Mouse (Mus musculus) CH12.LX (cell line): ENCODE measurements around the gene Pafah1b3. TPM values are rescaled to one million over a fixed set of nuclear protein-coding genes. Genes with fewer than 3 reads are reported as not detected.

Source experiments
- DNase-seq: peaks from one replicate; pipeline ENCODE4 v3.0.0-alpha.2; 2013; ENCODE audit errors: extremely low read depth
- H3K27ac ChIP-seq: 2 replicates; pipeline ENCODE4 v1.5.1; 2012; ENCODE audit warnings: low read depth, mild to moderate bottlenecking, control low read depth, moderate library complexity; ENCODE audit not compliant: insufficient read depth
- H3K27me3 ChIP-seq: replicated peaks from 2 replicates; pipeline ENCODE3; 2012; ENCODE audit warnings: inconsistent platforms
- H3K36me3 ChIP-seq, 2 experiments: replicated peaks in 1 of 2; 2 replicates each; pipeline versions ENCODE3 to v1.6.1; 2012; ENCODE audit warnings: inconsistent platforms in 1 of 2, low read length in 1 of 2, mild to moderate bottlenecking in 1 of 2, mixed read lengths in 1 of 2, moderate library complexity in 1 of 2; ENCODE audit not compliant: control insufficient read depth in 1 of 2, insufficient read depth in 1 of 2
- H3K4me1 ChIP-seq, 2 experiments: 2 replicates each; pipeline ENCODE4 v1.6.1; 2012; ENCODE audit warnings: inconsistent platforms in 1 of 2, moderate library complexity in 1 of 2; ENCODE audit not compliant: insufficient read depth in 2 of 2, control insufficient read depth in 1 of 2
- H3K4me2 ChIP-seq: 2 replicates; pipeline ENCODE4 v1.6.1; 2012; ENCODE audit warnings: low read depth, mild to moderate bottlenecking, control low read depth; ENCODE audit not compliant: poor library complexity, insufficient read depth, severe bottlenecking
- H3K4me3 ChIP-seq, 3 experiments: fragments of 150-350 bp in 1 of 3; sonication (generic) in 1 of 3; replicated peaks in 1 of 3; 2 replicates each; pipeline versions ENCODE3 to v1.5.1; 2011 to 2012; ENCODE audit warnings: low read depth in 2 of 3, low read length in 2 of 3, mild to moderate bottlenecking in 2 of 3, moderate library complexity in 2 of 3, control low read depth in 1 of 3, improper control_type of control experiment in 1 of 3, inconsistent platforms in 1 of 3, mixed read lengths in 1 of 3; ENCODE audit not compliant: poor library complexity in 1 of 3
- H3K79me2 ChIP-seq: replicated peaks from 2 replicates; pipeline ENCODE4 v1.6.1; 2012; ENCODE audit warnings: mild to moderate bottlenecking, moderate library complexity; ENCODE audit not compliant: control insufficient read depth, poor library complexity, insufficient read depth, severe bottlenecking; ENCODE audit errors: extremely low read depth
- H3K9ac ChIP-seq: 2 replicates; pipeline ENCODE4 v1.6.1; 2012; ENCODE audit warnings: low read depth, mild to moderate bottlenecking, control low read depth, moderate library complexity; ENCODE audit not compliant: insufficient read depth
- H3K9me3 ChIP-seq: replicated peaks from 2 replicates; pipeline ENCODE3; 2012; ENCODE audit warnings: low read length, inconsistent platforms, mixed read lengths
- BHLHE40 ChIP-seq: IDR thresholded peaks from 2 replicates; pipeline ENCODE4 v1.6.1; 2011; ENCODE audit warnings: mild to moderate bottlenecking, low read depth, low read length, improper control_type of control experiment
- E2F4 ChIP-seq: IDR thresholded peaks from 2 replicates; pipeline ENCODE4 v1.6.1; 2011; ENCODE audit warnings: low read depth, low read length, improper control_type of control experiment; ENCODE audit not compliant: insufficient replicate concordance
- ELF1 ChIP-seq: IDR thresholded peaks from 2 replicates; pipeline ENCODE4 v1.6.1; 2014; ENCODE audit warnings: low read depth, mild to moderate bottlenecking, inconsistent platforms, low read length, improper control_type of control experiment
- ETS1 ChIP-seq: conservative IDR thresholded peaks from 2 replicates; pipeline ENCODE4 v1.6.1; 2012; ENCODE audit warnings: low read depth, mild to moderate bottlenecking, inconsistent platforms, low read length, improper control_type of control experiment, moderate library complexity
- GABPA ChIP-seq: IDR thresholded peaks from 2 replicates; pipeline ENCODE4 v1.6.1; 2012; ENCODE audit warnings: low read depth, low read length, improper control_type of control experiment, inconsistent platforms; ENCODE audit not compliant: insufficient replicate concordance
- HCFC1 ChIP-seq: IDR thresholded peaks from 2 replicates; pipeline ENCODE4 v1.6.1; 2012; ENCODE audit warnings: low read depth, mild to moderate bottlenecking, inconsistent platforms, low read length, improper control_type of control experiment
- KAT2A ChIP-seq: IDR thresholded peaks from 2 replicates; pipeline ENCODE4 v1.6.1; 2012; ENCODE audit warnings: low read length, improper control_type of control experiment, inconsistent platforms; ENCODE audit not compliant: insufficient replicate concordance
- MAX ChIP-seq: IDR thresholded peaks from 2 replicates; pipeline ENCODE4 v1.6.1; 2011; ENCODE audit warnings: low read length, improper control_type of control experiment
- MAZ ChIP-seq: IDR thresholded peaks from 2 replicates; pipeline ENCODE4 v1.6.1; 2012; ENCODE audit warnings: low read depth, mild to moderate bottlenecking, inconsistent platforms, low read length, improper control_type of control experiment, moderate library complexity
- MYC ChIP-seq: IDR thresholded peaks from 2 replicates; pipeline ENCODE4 v1.6.1; 2011; ENCODE audit warnings: low read depth, mild to moderate bottlenecking, improper control_type of control experiment, low read length
- NELFE ChIP-seq: IDR thresholded peaks from 2 replicates; pipeline ENCODE4 v1.6.1; 2011; ENCODE audit warnings: low read depth, low read length, improper control_type of control experiment
- NRF1 ChIP-seq: IDR thresholded peaks from 2 replicates; pipeline ENCODE4 v1.6.1; 2014; ENCODE audit warnings: low read depth, mild to moderate bottlenecking, inconsistent platforms, low read length, improper control_type of control experiment, moderate library complexity
- RAD21 ChIP-seq: IDR thresholded peaks from 2 replicates; pipeline ENCODE4 v1.6.1; 2011; ENCODE audit warnings: low read depth, mild to moderate bottlenecking, low read length, improper control_type of control experiment, moderate library complexity
- RCOR1 ChIP-seq: conservative IDR thresholded peaks from 2 replicates; pipeline ENCODE4 v1.6.1; 2012; ENCODE audit warnings: low read depth, mild to moderate bottlenecking, inconsistent platforms, low read length, improper control_type of control experiment
- ZC3H11A ChIP-seq: IDR thresholded peaks from 2 replicates; pipeline ENCODE4 v1.6.1; 2012; ENCODE audit warnings: low read depth, mild to moderate bottlenecking, inconsistent platforms, low read length, improper control_type of control experiment
- ZKSCAN1 ChIP-seq: IDR thresholded peaks from 2 replicates; pipeline ENCODE4 v1.6.1; 2012; ENCODE audit warnings: low read depth, inconsistent platforms, low read length, improper control_type of control experiment, borderline replicate concordance
- ZNF384 ChIP-seq: IDR thresholded peaks from 2 replicates; pipeline ENCODE4 v1.6.1; 2012; ENCODE audit warnings: low read depth, low read length, improper control_type of control experiment, inconsistent platforms
- dilution Hi-C: fragments of 300-500 bp; cut with MboI; formaldehyde crosslinking; loops from 2 replicates; pipeline ENCODE4 v1.14.3; 2020; ENCODE audit warnings: low sequenced_read_pairs; ENCODE audit not compliant: extremely low pct_unique_long_range_greater_than_20kb, extremely low pct_ligation_motif_present
- in situ Hi-C: fragments of 300-500 bp; cut with MboI; formaldehyde crosslinking; loops from 3 replicates; pipeline ENCODE4 v1.14.3; 2019; ENCODE audit warnings: low sequenced_read_pairs, low pct_ligation_motif_present, low pct_unique_long_range_greater_than_20kb, mixed read lengths
- polyA plus RNA-seq: library from polyadenylated mRNA; unstranded; fragments of >175 nt; gene quantifications from 2 replicates; pipeline ENCODE4 v1.2.1, GENCODE M21; 2012; ENCODE audit warnings: low read depth; ENCODE audit not compliant: insufficient read length
- total RNA-seq, 2 experiments: library from RNA; depleted of rRNA; stranded (reverse); fragments of 300-350 nt in 1 of 2; fragments of >200 nt in 1 of 2; gene quantifications; 2 replicates each; pipeline ENCODE4 v1.2.3; 2012 to 2014

Gene Pafah1b3
- total and polyA plus RNA-seq, 3 experiments: 5.9 to 50.2 (median 17.6) TPM

DNA sequence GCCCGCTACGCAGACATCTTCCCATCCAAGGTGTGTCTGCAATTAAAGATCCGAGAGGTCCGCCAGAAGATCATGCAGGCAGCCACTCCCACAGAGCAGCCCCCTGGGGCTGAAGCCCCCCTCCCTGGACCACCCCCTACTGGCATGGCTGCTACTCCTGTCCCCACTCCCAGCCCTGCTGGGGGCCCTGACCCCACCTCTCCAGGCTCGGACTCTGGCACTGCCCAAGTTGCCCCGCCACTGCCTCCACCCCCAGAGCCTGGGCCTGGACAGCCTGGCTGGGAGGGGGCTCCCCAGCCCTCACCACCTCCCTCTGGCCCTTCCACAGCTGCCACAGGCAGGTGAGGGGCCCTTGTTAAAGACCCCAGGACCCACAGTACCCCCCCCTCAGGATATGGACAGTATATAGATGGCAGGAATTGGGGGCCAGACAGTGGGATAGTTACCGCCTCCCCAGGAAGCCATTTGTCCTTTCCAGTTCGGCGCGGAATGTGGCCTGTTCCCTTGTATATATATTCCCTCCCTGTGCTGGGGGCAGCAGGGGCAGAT, 4.5 kb downstream of the Pafah1b3 start:
- Histone ChIP-seq H3K4me2 (no peak overlapping the region), H3K4me3 (no peak overlapping the region), H3K4me1 (peaks cover 14 to 46% of the 10 kb centered on the region in 2 experiments), H3K36me3 (peaks cover 61 to 63% of the 10 kb centered on the region in 2 experiments)
- no peak for TF ChIP-seq ELF1
- TF ChIP-seq E2F4: no peak
- no peak for TF ChIP-seq ETS1
- TF ChIP-seq ZC3H11A: no peak
- no peak for TF ChIP-seq GABPA
- TF ChIP-seq RAD21: no peak
- TF ChIP-seq HCFC1: no peak
- TF ChIP-seq MYC: no peak
- TF ChIP-seq ZKSCAN1: no peak
- no peak for TF ChIP-seq BHLHE40
- TF ChIP-seq ZNF384: no peak
- no peak for TF ChIP-seq RCOR1
- TF ChIP-seq MAZ: no peak
- TF ChIP-seq NELFE: no peak
- no peak for TF ChIP-seq KAT2A
- no peak for TF ChIP-seq MAX
- TF ChIP-seq NRF1: no peak
- TF ChIP-seq, all 38 proteins: peak for 0
- DNase-seq: no peak
- in situ Hi-C loops: no loop called here
- no peak overlapping the region for H3K9ac ChIP-seq
- dilution Hi-C loops: no loop called here
- no peaks in the 10 kb centered on the region for H3K27me3 ChIP-seq
- H3K9me3 ChIP-seq: peaks cover 11% of the 10 kb centered on the region
- H3K79me2 ChIP-seq: no peaks in the 10 kb centered on the region
- H3K27ac ChIP-seq: no peak overlapping the region

DNA sequence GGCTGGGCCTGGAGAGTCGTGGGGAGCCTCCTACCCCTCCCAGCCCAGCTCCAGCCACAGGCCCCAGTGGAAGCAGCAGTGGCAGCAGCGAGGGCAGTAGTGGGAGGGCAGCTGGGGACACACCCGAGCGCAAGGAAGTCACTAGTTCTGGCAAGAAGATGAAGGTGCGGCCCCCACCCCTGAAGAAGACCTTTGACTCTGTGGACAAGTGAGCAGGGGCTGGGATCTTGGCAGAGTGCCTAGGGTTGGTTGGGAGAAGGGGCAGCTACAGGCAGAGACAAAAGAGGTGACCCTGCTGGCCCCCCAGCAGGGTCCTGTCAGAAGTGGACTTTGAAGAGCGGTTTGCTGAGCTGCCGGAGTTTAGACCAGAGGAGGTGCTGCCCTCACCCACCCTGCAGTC, 5.7 kb downstream of the Pafah1b3 start:
- DNase-seq: no peak
- in situ Hi-C loops: no loop called here
- no peaks in the 10 kb centered on the region for H3K79me2 ChIP-seq
- dilution Hi-C loops: no loop called here
- H3K27me3 ChIP-seq: no peaks in the 10 kb centered on the region
- peaks cover 73 to 75% of the 10 kb centered on the region in 2 experiments for H3K36me3 ChIP-seq
- no peak overlapping the region for H3K4me3 ChIP-seq
- no peak overlapping the region for H3K27ac ChIP-seq
- no peak overlapping the region for H3K4me2 ChIP-seq
- no peak for TF ChIP-seq E2F4
- TF ChIP-seq, all 38 proteins: peak for 0
- no peak overlapping the region for H3K9ac ChIP-seq
- peaks cover 11% of the 10 kb centered on the region for H3K9me3 ChIP-seq
- H3K4me1 ChIP-seq: peaks cover 14 to 35% of the 10 kb centered on the region in 2 experiments
